Mouse (Mus musculus) erythroblast, embryonic 14.5 days (primary cell): ENCODE measurements around the gene Topors. TPM values are rescaled to one million over a fixed set of nuclear protein-coding genes. Genes with fewer than 3 reads are reported as not detected.

ENCODE experiments used
- H3K27me3 ChIP-seq: 2 replicates; pipeline ENCODE4 v1.6.1; 2012; ENCODE audit warnings: inconsistent platforms; ENCODE audit not compliant: control insufficient read depth
- H3K36me3 ChIP-seq: 2 replicates; pipeline ENCODE4 v1.6.1; 2012; ENCODE audit warnings: mild to moderate bottlenecking, inconsistent platforms; ENCODE audit not compliant: control insufficient read depth
- H3K4me1 ChIP-seq: 2 replicates; pipeline ENCODE4 v1.6.1; 2012; ENCODE audit warnings: inconsistent platforms; ENCODE audit not compliant: control insufficient read depth
- H3K4me3 ChIP-seq: replicated peaks from 2 replicates; pipeline ENCODE3; 2012; ENCODE audit warnings: moderate library complexity, mild to moderate bottlenecking, inconsistent platforms
- H3K9me3 ChIP-seq: 2 replicates; pipeline ENCODE4 v1.6.1; 2012; ENCODE audit warnings: low read length, inconsistent platforms, mixed read lengths; ENCODE audit not compliant: control insufficient read depth
- GATA1 ChIP-seq: IDR thresholded peaks from 2 replicates; pipeline ENCODE4 v1.6.1; 2012; ENCODE audit warnings: low read length, inconsistent platforms, mixed read lengths
- TAL1 ChIP-seq: IDR thresholded peaks from 3 replicates; pipeline ENCODE4 v1.6.1; 2012; ENCODE audit warnings: low read length, inconsistent platforms, mixed read lengths
- polyA plus RNA-seq: library from polyadenylated mRNA; stranded (reverse); fragments of >175 nt; gene quantifications from 2 replicates; pipeline ENCODE4 v1.2.3, GENCODE M21; 2012

Gene Topors
- polyA plus RNA-seq = 0.28 and 0.29 TPM in 2 replicates

DNA sequence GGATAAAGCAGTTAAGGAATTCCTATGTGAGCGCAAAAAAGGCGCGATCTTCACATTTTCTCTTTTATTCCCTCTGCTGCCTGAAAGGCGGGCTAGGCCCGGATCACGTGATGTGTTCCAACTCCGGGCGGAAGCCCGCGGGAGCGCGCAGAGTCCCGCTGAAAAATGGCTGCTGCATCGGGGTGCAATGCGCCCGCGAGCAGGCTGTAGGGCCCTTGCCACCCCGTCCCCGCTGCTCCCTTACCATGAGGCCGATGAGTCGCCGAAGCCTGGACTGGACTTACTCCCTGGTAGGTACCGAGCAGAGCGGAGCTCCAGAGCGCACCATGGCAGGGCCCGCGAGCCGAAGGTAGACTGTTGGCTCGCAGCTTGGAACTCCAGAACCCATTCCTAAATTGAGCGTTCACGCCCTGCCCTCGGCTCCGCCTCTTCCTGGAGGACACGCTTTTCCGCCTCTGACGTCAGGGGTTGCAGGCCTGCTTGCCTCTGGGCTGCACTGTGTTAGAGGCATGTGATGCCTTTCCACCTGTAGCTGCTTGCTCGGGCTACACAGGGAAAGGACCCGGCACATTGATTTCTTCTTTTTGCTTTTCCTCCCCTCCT lies at the start of gene Topors, which contains the start of gene Smim27:
Topors (minus strand) TSS at position 421 of the 603 bp plus-strand sequence.
Smim27 (plus strand) TSS at position 150 of the 603 bp plus-strand sequence.
- TF ChIP-seq TAL1 (no peak), GATA1 (no peak)

DNA sequence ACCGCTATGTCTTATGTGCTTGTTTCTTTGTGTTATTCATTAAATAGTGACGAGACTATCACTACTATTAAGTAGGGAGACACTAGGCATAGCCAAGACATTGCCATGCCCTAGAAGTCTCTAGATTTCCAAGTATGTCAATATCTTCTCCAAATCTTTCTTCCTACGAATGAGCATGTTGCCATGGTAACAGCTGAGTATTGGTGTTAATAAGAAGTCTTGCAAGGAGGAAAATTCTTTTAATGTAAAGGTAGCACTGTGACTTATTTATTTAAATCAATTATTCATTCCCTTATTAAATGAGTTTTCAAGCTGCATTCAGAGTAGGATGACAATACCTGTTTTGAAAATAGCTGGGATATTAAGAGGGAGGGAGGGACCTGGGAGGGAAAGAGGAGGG lies 47.8 kb upstream of the Topors start:
- Histone ChIP-seq H3K4me1 (peaks cover 2% of the 10 kb centered on the region; the same call in 1 of the 2 replicates), H3K27me3 (no peaks in the 10 kb centered on the region), H3K4me3 (no peak overlapping the region), H3K36me3 (no peaks in the 10 kb centered on the region), H3K9me3 (no peaks in the 10 kb centered on the region)
- TF ChIP-seq TAL1 (no peak), GATA1 (no peak)

More for the DNA sequence above, at the start of gene Topors, which contains the start of gene Smim27:
- H3K27me3 ChIP-seq = no peaks in the 10 kb centered on the region
- peaks cover 50% of the 10 kb centered on the region for H3K36me3 ChIP-seq
- H3K4me3 ChIP-seq = peak within 1 kb of the TSS; percentile 96
- H3K9me3 ChIP-seq = no peaks in the 10 kb centered on the region
- peaks cover 48% of the 10 kb centered on the region for H3K4me1 ChIP-seq

DNA sequence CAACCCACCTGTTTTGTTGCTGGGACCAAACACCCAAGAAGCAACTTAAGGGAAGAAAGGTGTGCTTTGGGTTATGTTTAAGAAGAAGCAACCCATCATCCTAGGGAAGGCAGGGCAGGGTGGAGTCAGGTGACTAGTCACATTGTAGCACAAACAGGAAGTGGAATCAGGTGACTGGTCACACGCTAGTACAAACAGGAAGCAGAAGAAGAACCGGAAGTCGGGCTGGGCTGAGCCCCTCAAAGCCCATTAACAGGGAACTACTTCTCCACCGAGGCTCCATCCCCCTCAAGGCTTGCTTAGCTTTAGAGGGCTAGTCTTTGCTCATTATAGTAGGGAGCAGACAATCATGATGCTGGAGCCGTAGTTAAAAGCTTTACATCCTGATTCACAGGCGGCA lies 43.4 kb upstream of the Topors start:
- TF ChIP-seq GATA1 (no peak), TAL1 (no peak)
- Histone ChIP-seq H3K9me3 (no peaks in the 10 kb centered on the region), H3K4me1 (peaks cover 3% of the 10 kb centered on the region; the same call in 1 of the 2 replicates)

DNA sequence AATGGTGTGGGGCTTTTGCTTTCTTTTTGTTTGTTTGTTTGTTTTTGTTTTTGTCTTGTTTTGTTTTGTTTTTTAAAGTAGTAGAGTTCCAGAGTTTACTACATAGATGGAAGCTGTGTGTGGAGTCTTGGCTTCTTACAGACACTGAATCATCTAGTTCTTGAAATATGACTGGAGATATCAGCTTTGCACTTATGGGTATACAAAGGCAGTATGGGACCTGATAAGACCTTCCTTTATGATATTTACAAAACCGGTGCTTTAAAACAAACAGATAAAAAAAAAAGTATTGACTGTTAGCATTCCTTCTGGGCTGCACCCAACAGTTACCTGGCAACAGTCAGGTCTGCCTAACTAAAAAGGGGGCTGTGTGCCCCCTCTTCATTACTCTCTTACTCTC lies 42.6 kb upstream of the Topors start:
- no peaks in the 10 kb centered on the region for H3K27me3 ChIP-seq
- H3K9me3 ChIP-seq = no peaks in the 10 kb centered on the region
- no peaks in the 10 kb centered on the region for H3K36me3 ChIP-seq
- H3K4me1 ChIP-seq = peaks cover 3% of the 10 kb centered on the region; the same call in 1 of the 2 replicates
- TF ChIP-seq TAL1 (no peak), GATA1 (no peak)
- no peak overlapping the region for H3K4me3 ChIP-seq

More for the DNA sequence above, 43.4 kb upstream of the Topors start:
- Histone ChIP-seq H3K27me3 (no peaks in the 10 kb centered on the region), H3K36me3 (no peaks in the 10 kb centered on the region), H3K4me3 (no peak overlapping the region)

DNA sequence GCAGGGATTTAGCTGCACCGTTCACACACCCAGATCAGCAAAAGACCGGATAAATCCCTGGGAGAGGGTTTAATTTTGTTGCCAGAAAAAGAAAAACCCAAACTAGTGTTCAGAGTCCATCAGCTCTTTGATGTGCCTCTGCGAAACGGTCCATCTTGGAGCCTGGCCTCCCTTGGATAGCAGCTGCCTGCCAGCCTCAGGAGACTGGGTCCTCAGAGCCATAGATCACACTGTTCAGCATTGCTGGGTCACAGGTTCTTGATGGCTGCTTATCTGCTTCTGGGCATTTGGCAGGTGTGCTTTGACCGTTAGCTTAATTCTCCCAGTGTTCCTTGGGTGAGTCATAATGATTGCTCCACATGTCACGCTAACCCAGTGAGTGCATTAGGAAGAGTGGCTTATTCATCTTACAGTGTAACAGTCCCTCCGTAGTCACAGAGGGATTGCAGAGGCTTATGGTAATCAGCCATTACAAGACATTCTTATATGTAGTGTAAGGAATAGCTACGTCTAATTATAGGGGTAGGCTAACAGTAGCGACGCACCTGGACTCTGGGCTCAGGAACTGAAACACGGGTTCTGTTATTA lies 41.2 kb upstream of the Topors start:
- TF ChIP-seq GATA1 (no peak), TAL1 (no peak)
- no peak overlapping the region for H3K4me3 ChIP-seq
- no peaks in the 10 kb centered on the region for H3K36me3 ChIP-seq
- H3K27me3 ChIP-seq = no peaks in the 10 kb centered on the region
- H3K4me1 ChIP-seq = peaks cover 3% of the 10 kb centered on the region; the same call in 1 of the 2 replicates
- H3K9me3 ChIP-seq = no peaks in the 10 kb centered on the region

DNA sequence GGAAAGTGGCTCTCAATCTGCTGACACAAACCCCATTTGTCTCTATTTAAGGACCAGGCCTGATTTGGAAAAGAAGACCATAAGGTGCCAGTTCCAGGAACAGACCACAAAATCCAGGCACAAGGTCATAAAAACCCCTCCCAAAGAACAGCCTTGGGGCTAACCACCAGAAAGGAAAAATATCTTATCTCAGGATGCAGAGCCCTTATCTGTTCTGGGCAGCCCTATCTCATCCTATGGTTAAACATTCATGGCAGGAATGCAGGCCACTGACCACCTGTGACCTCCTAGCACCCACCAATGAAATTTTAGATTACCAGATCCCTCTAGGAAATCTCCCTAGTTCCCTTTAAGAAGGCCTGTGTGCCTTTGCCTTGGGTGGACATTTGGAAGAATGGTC lies 40.0 kb upstream of the Topors start:
- H3K36me3 ChIP-seq = no peaks in the 10 kb centered on the region
- H3K4me3 ChIP-seq = no peak overlapping the region
- no peaks in the 10 kb centered on the region for H3K27me3 ChIP-seq
- H3K4me1 ChIP-seq = peaks cover 3% of the 10 kb centered on the region; the same call in 1 of the 2 replicates
- TF ChIP-seq GATA1 (no peak), TAL1 (no peak)
- no peaks in the 10 kb centered on the region for H3K9me3 ChIP-seq

DNA sequence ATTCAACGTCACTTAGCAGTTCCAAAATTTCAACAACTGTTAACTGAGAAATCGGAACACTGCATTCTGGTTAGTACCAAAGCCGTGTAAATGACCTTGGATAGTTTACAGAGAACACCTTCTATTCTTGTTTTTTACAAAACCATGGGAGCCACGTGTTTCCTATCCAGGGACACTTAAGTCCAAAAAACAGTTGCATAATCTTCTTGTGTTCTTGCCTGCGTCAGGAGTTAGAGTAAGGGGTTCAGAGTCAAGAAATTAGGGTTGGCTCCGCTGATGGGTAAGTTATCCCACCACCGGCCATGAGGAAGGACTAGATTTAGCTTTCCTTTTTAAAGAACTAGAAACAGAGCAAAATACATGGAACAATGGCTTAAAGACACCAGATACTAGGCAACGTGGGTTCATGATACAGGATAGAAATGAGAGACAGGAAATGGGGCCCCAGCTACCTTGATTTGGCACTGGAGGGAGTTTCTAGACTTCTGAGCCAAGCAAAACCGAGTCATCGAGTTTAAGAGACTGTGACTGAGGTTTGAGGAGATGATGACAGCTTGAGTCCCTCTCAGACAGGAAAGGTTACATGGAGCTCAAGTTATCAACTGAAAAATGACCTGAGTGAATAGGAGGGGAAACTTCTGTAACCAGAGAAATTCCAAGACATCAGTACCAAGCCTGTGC lies 32.9 kb upstream of the Topors start:
- no peaks in the 10 kb centered on the region for H3K36me3 ChIP-seq
- peaks cover 2% of the 10 kb centered on the region for H3K4me1 ChIP-seq
- no peak overlapping the region for H3K4me3 ChIP-seq
- H3K9me3 ChIP-seq = no peaks in the 10 kb centered on the region
- TF ChIP-seq GATA1 = no peak
- TF ChIP-seq TAL1 = no peak
- H3K27me3 ChIP-seq = peaks cover 6% of the 10 kb centered on the region

DNA sequence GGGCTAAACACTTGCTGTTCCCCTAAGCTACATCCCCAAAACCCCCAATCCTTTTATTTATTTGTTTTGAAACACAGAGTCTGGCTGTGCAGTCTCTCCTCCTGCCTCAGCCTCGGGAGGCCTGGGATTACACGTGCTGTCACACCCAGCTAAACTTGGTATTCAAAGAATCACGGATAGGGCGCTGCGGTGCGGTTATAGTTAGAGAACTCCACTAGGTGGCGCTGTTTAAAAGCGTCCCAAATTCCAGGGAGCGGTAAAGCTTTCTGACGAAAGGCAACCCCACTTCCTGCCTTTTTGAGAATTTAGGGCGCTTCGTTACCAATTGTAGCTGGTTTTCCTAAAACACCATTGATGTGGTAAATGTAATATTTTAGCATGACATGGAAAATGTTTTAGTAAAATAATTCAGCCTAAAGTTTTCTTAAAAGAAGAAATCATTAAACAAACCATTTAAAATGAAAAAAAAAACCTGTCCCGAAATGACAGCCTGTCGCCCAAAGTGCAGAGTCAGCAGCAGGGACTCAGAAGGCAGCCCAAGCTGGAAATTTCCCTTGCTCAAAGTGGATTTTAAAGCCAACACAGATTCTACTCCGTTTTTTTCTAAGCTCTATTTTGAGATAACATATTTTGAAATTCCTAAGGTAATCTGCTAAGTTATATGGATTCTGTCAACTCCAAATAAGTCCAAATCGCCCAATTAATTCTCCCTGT lies 31.6 kb upstream of the Topors start:
- Histone ChIP-seq H3K9me3 (no peaks in the 10 kb centered on the region), H3K4me1 (peaks cover 2% of the 10 kb centered on the region), H3K4me3 (no peak overlapping the region), H3K27me3 (peaks cover 6% of the 10 kb centered on the region), H3K36me3 (no peaks in the 10 kb centered on the region)
- TF ChIP-seq TAL1 (no peak), GATA1 (no peak)
